Mouse (Mus musculus) left cerebral cortex, postnatal 14 days (tissue): Measurements from ENCODE around the gene Comp. TPM values are rescaled to one million over a fixed set of nuclear protein-coding genes. Genes with fewer than 3 reads are reported as not detected.

Experiments
- DNase-seq, 2 experiments: peaks; one replicate each; pipeline ENCODE4 v3.0.0; 2021 to 2022; ENCODE audit warnings: low spot score in 2 of 2, mixed read lengths in 1 of 2
- intact Hi-C: fragments of 180-260 bp; cut with DNase I; formaldehyde crosslinking; loops from one replicate; pipeline ENCODE4 v1.15.1; 2025
- total RNA-seq, 2 experiments: library from RNA; stranded (reverse); gene quantifications; 2 replicates each; pipeline ENCODE4 v1.2.3; 2021

Comp gene
- total RNA-seq, 2 experiments from 2014 or later = 0.51 to 0.72 TPM

GRCm38 (mm10) chr8:70389678-70390077 is 16.3 kb downstream of the Comp start:
- intact Hi-C loops = no loop called here
- DNase-seq = no peak

- DNase-seq = no peak
- intact Hi-C loops = no loop called here
Measured at GRCm38 (mm10) chr8:70393087-70393486, 19.7 kb downstream of the Comp start.

- intact Hi-C loops = no loop called here
- DNase-seq = no peak
Measured at GRCm38 (mm10) chr8:70394269-70394998, 21.1 kb downstream of the Comp start.

- intact Hi-C loops = no loop called here
Measured at GRCm38 (mm10) chr8:70395649-70396048, 22.3 kb downstream of the Comp start.

GRCm38 (mm10) chr8:70396184-70396583 is 22.8 kb downstream of the Comp start:
- intact Hi-C loops = no loop called here

More at GRCm38 (mm10) chr8:70395649-70396048, 22.3 kb downstream of the Comp start:
- no peak for DNase-seq

DNA sequence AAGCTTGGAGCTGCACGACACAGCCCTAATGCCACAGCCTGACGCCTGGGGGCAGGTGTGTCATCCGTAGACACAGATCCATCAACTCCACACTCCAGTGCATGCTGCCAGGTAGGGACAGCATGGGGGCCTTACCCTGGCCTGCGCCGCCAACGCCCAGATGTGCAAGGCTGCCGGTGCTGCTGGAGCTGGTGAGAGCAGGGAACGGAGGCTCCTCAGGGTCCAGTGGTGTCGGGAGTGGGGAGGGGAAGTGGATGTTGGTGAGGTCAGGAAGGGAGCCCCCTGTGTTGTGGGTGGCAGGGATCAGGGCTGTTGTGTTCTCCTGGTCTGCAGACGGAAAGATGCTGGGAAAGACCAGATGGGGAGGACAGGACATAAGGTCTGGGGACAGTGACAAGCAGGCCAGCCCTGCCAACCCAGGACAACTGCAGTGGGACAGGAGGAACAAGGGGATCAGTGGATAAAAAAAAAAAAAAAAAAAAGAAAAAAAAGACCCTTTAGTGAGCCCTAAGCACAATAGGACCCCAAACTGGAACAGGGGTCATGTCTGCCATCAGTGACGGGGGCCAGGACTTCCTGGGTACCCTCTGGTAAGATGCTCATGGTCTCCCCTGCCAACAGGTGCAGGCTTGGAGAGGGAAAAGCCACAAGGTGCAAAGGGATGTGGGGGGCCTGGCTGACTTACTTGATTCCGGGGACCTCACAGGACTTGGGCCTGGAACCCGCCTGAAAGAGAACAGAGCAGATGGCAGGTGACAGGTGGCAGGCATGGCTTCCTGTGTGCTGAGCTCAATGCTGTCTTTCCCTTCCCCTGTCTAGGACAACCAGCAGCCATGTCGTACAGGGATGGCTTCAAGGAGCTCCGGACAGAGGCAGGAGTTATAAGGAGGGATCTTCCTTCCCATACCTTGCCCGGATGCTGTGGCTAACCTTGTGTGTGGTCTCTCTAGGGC is 24.5 kb downstream of the Comp start:
- no peak for DNase-seq
- intact Hi-C loops = no loop called here

More at GRCm38 (mm10) chr8:70396184-70396583, 22.8 kb downstream of the Comp start:
- DNase-seq = no peak

GRCm38 (mm10) chr8:70404212-70404611 is 30.9 kb downstream of the Comp start:
- intact Hi-C loops = no loop called here
- no peak for DNase-seq

GRCm38 (mm10) chr8:70405189-70405588 is 31.8 kb downstream of the Comp start:
- no peak for DNase-seq
- intact Hi-C loops = no loop called here

- intact Hi-C loops = no loop called here
- no peak for DNase-seq
Measured at GRCm38 (mm10) chr8:70406427-70407069, 33.2 kb downstream of the Comp start.

DNA sequence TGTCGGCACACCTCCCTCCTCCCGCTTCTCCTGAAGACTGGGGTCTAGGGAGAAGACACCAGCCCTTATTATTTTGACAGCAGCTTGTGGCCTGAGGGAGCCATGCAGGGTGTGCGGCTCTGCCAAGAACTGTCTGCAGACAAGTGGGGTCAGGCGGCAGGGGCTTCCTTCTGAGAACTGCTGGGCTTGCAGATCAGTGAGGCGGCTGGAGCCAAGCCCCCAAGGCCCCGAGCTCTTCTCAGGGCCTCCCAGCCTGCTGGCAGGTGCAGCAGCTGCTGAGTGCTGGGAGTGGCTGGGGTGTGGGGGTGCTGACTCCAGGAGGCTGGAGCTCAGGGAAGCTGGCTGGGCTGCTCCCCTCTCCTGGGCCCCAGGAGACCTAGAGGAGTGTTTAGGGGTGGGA is 34.9 kb downstream of the Comp start:
- DNase-seq = no peak
- intact Hi-C loops = no loop called here

GRCm38 (mm10) chr8:70409019-70409418 is 35.7 kb downstream of the Comp start:
- intact Hi-C loops = no loop called here
- no peak for DNase-seq

- peak in 1 of 2 experiments; percentile 40 for DNase-seq
- intact Hi-C loops = no loop called here
Measured at GRCm38 (mm10) chr8:70409455-70409871, 36.1 kb downstream of the Comp start.

- intact Hi-C loops = no loop called here
- DNase-seq = no peak
Measured at GRCm38 (mm10) chr8:70410281-70410680, 36.9 kb downstream of the Comp start.

DNA sequence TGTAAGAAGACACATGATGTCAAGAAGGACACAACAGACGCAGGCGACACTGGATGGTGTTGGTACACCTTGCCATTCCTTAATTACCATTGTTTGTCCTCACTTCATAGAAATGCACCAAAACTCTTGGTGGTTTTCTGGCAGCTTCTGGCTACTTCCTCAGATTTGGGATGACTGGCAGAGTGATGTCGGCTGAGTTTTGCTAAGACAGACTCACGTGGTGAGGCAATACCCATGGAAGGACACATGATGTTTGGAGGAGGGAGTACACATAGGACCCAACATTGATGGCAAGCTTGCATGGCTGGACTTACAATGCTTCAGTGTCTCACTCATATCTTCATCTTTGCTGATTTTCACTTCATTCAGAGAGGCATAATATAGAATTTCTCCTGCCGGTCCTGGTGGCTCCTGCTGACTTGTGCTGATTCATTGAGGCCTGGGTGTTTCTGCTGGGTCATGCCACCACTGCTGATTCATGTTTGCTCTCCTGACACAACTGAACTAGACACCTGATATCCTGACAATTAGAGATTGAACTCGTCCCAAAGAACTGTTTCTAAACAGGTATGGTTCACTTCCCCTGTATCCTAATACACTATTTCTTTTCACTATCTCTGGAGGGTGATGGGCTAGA is 41.1 kb downstream of the Comp start:
- intact Hi-C loops = no loop called here
- DNase-seq = no peak

DNA sequence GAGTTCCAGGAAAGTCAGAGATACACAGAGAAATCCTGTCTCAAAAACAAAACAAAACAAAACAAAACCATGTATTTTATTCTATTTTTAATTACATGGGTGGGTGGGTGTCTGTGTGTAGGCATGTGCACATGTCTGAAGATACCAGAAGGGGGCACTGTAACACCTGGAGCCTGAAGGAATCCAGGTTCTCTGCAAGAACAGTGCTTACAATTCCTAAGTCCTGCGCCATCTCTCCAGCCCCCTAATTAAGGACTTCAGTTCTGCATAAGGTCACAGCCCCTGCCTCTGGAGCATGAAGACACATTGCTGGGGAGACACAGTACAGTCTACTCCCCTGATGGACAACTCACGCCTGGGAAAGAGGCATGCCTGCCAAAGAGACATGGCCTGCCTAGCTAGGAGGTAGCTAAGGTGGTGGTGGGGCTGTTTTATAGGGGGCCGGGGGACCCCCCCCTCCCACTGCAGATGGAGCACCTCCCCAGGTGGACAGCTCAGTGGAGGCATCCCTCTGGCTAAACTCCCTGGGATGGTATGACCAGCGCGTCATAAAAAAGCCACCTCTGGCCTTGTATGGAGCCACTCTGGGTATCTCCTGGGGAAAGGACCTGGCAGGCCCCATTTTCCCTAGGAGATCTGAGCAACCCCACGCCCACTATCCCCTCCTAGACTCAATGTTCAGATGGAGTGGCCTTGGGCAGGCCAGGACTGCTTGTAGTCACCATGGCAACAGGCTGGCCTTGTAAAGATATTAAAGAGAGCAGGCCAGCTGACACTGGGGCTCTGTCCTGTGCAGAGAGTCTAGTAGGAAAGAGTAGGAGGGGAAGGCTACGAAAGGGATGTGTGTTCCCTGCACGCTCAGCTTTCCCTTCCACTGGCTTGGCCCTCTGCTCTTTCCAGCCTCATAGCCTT is 42.4 kb downstream of the Comp start:
- intact Hi-C loops = loop anchor here (5.0 kb wide), 1 partner anchor 87 kb away; no protein-coding TSS in a partner anchor
- DNase-seq = peak; percentile 54 to 72

DNA sequence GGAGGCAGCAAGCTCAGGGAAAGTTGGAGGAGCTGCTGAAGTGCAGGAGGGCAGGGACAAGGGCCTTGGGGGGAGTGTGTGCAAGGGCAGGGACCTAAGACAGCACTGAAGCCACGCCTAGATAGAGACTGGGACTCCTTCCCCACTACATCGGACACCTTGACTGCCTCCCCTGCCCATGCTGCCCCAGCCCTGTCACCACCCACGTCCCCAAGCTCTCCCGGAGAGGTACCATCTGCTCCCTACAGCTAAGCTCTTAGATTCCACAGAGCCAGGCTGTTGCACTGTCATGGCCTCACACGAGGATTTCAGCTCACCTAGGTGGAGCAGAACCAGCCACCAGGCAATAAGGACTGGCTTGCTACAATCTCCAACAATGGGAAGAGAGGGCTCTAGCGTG is 43.6 kb downstream of the Comp start:
- peak; percentile 42 to 55 for DNase-seq
- intact Hi-C loops = loop anchor here (5.0 kb wide), 1 partner anchor 85 kb away; no protein-coding TSS in a partner anchor

- peak; percentile 82 to 90 for DNase-seq
- intact Hi-C loops = loop anchor here (5.0 kb wide), 1 partner anchor 84 kb away; no protein-coding TSS in a partner anchor
Measured at GRCm38 (mm10) chr8:70417914-70418313, 44.6 kb downstream of the Comp start.

GRCm38 (mm10) chr8:70418954-70419353 is 45.6 kb downstream of the Comp start:
- peak; percentile 63 to 64 for DNase-seq
- intact Hi-C loops = loop anchor here (5.0 kb wide), 1 partner anchor 83 kb away; no protein-coding TSS in a partner anchor
